Mouse (Mus musculus) activated CD4-positive, CD25-positive, alpha-beta regulatory T cell (primary cell): ENCODE results near the gene Pabpc4l. TPM values are rescaled to one million over a fixed set of nuclear protein-coding genes. Genes with fewer than 3 reads are reported as not detected.

Experiments
- polyA plus RNA-seq, 2 experiments: library from polyadenylated mRNA; unstranded; fragments of 100-300 nt; shearing (Covaris generic); gene quantifications; one replicate each; pipeline ENCODE4 v1.2.1; 2017

The Pabpc4l gene
- polyA plus RNA-seq, result under 1 TPM in 1 of 2 experiments, not detected in 1; 0.54 TPM

GRCm38 (mm10) chr3:46447481-46448265 is at the start of gene Pabpc4l:
Pabpc4l (minus strand) TSS chr3:46448219.

